ENCODE assay signal across 17 mouse cellular contexts in the genomic region with DNA sequence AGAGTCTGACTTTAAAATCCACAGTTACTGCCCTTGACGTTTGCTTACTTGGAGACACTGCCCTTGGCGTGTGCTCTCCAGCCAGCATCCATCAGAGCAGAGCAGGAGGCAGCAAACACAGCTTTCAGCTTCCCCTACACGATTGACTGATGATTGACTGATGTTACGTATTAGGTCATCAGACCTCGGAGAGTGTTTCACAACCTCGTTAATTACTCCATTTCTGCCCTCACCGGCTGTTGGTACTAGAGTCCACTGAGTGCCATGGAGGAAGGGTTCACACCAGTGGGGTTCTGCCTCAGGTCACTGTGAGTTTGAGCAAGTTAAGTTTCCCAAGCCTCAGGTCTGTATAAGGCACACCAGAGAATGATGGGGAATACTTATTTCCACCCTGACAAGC.
DNase-seq lines count a peak whose midpoint lies in the region; ATAC-seq lines count a peak whose summit lies in the region.
"Had no signal": no experiment of that assay in that cellular context is flagged by ENCODE, and none has a peak within 500 bp of the region (broad histone marks: within the 10 kb centered on the region; RNA-seq: fewer than 3 reads in every experiment).

No protein-coding gene starts in this region.

- ATAC-seq in neutrophil, adult 5-6 weeks (ENCODE audit: extremely low read depth, insufficient number of reproducible peaks, low FRiP score, poor library complexity, severe bottlenecking): 0 out of 2 replicates have a peak, but pooled peaks have one; percentile 13
- ATAC-seq: activated CD4-positive, CD25-positive, alpha-beta regulatory T cell, adult 4 months; forebrain, embryonic 13.5 days had no signal

- peak; percentile 71 for DNase-seq in heart, adult 11 months
- DNase-seq in heart, postnatal 4 days: no peak
- peak; percentile 7 for DNase-seq in lung, postnatal 36 days
- no peak for DNase-seq in lung, postnatal 25 days (ENCODE audit: low spot score)
- DNase-seq in thymus, postnatal 10 days (ENCODE audit: low spot score in 2 of 2): no peak
- DNase-seq: adrenal gland, adult 8-10 months; adrenal gland, postnatal 25 days; cerebellum, adult 11-12 months; cerebellum, adult 9-10 months; cerebellum, postnatal 14 days; gastrocnemius, adult 2 months; gastrocnemius, postnatal 14 days; heart, adult 2 months; heart, postnatal 14 days had no signal

Comparison
In these comparisons a context has a peak if more than half of its experiments do, and no peak if none do; other contexts are left out.
1. DNase-seq: peak in heart, adult 11 months (single experiment) and lung, postnatal 36 days (single experiment); none in heart, postnatal 4 days (single experiment), lung, postnatal 25 days (single experiment) and thymus, postnatal 10 days (0 of 2).